Mouse (Mus musculus): ENCODE measurements at regions not wholly inside any gene's neighbourhood (a gene's known extent, or its start where the extent isn't known, plus 50 kb on each side); places are given as distances from the start of the nearest gene placed in this dataset.
"Not testable (repeated sequence)": the region's sequence is repeated elsewhere in the genome, so short reads cannot be mapped to it uniquely, and the experiment has no call there.

DNA sequence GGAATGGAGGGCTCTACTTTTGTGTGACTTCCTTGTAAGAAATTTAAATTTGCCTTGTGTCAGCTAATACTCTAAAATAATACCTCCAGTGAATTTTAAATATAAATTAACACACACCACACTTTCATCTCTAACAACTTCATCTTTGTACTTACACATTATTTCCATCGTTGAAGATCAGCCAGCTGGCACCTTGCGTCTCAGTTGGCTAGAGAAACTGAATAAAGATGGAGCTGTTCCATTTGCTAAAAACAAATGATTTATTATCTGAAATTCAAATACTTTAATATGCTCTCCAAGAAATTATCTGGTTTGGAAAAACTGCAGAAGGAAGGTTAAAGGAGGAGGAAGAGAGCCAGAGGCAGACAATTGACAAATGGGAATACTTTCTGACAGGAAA, 122.0 kb upstream of the Gm11096 start:
- no peak for DNase-seq (ENCODE audit: low spot score)

- DNase-seq (ENCODE audit: low spot score), result no peak
These were observed 124.9 kb upstream of the Gm11096 start for GRCm38 (mm10) chr17:81316655-81317054.

GRCm38 (mm10) chr17:81305880-81306279, 135.7 kb upstream of the Gm11096 start:
- no peak for DNase-seq (ENCODE audit: low spot score)

DNA sequence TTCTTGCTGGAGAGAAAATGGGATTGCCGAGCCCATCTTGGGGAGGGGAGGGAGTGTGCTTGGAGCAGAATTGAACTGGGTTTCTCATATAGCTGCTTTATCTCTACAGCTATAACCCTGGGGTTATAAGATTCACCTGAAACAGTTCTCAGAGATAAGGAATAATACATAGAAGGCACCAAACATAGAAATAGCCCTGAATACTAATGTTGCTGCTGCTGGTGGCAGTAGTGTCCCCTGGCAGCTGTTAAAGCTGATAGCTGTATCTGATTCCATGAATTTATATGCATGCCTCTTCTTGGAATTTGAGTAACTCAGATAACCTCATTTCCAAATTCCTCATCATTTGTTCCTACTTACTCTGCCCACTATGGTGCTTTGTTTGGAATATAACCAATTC, 137.0 kb upstream of the Gm11096 start:
- DNase-seq (ENCODE audit: low spot score), result no peak

GRCm38 (mm10) chr17:81302490-81302889, 139.1 kb upstream of the Gm11096 start:
- no peak for DNase-seq (ENCODE audit: low spot score)

DNA sequence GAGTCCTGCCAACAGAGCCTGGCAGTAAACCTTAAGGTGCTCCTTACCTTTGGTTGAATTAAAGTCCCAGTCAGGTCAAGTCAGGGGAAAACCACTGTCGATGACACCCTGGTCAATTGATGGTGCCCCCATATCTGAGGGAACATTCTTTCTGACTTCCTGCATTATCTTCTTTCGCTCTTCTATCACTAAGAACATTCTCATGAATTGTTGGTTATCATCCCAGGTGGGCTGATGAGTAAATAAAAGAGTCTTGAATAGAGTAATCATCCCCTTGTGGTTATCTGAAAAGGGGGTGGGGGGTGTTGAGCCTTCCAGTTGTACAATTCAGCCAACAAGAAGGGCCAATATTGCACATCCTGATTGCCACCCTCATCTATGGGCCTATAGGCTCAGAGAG, 149.7 kb upstream of the Gm11096 start:
- DNase-seq (ENCODE audit: low spot score), result no peak

- DNase-seq (ENCODE audit: low spot score), result no peak
These were observed 159.0 kb upstream of the Gm11096 start for GRCm38 (mm10) chr17:81282543-81282942.

DNA sequence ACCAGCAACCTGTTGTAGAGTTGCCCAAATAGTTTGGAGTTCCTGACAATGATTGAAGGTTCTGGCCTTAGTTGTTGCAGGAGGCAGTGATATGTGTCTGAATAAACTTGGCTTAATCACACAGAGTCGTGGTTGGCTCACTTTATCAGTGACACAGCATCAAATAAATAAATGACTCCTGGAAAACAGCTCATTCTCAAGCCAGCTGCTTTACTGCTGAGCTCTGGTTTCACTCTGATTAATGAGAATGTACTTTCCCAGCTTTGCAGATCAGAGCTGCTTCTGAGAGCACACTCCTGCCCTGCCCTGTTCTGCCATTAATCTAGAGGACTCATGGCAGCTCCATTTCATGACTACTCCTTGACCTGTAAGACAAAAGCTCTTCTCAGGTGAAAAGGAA, 171.3 kb upstream of the Gm11096 start:
- no peak for DNase-seq (ENCODE audit: low spot score)

- DNase-seq (ENCODE audit: low spot score), result no peak
These were observed 179.6 kb upstream of the Gm11096 start for GRCm38 (mm10) chr17:81261957-81262356.

GRCm38 (mm10) chr17:81260036-81260435, 181.5 kb upstream of the Gm11096 start:
- no peak for DNase-seq (ENCODE audit: low spot score)

- no peak for DNase-seq (ENCODE audit: low spot score)
These were observed 185.5 kb upstream of the Gm11096 start for GRCm38 (mm10) chr17:81256106-81256505.

DNA sequence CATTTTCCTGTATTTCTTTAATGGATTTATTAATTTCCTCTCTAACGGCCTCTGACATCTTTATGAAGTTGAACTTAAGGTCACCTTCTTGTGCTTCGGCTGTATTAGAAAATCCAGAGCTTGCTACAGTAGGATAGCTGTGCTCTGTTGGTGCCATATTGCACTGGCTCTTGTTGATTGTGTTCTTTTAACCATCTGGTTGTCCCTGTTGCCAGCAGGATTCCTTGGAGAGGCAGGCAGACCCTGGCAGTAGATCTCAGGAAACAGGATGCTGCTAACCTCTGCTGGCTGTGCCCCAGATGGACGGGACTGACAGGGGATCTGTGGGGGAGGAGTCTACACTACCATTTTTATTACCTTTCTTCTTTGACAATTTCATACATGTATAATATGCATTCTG, 185.9 kb upstream of the Thumpd2 start:
- no peak for DNase-seq (ENCODE audit: low spot score)

GRCm38 (mm10) chr17:81246156-81246555, 181.3 kb upstream of the Thumpd2 start:
- peak; percentile 3 for DNase-seq (ENCODE audit: low spot score)

GRCm38 (mm10) chr17:81231771-81232170, 166.9 kb upstream of the Thumpd2 start:
- not testable (repeated sequence) for DNase-seq (ENCODE audit: low spot score)

- no peak for DNase-seq (ENCODE audit: low spot score)
These were observed 160.4 kb upstream of the Thumpd2 start for GRCm38 (mm10) chr17:81225281-81225680.

DNA sequence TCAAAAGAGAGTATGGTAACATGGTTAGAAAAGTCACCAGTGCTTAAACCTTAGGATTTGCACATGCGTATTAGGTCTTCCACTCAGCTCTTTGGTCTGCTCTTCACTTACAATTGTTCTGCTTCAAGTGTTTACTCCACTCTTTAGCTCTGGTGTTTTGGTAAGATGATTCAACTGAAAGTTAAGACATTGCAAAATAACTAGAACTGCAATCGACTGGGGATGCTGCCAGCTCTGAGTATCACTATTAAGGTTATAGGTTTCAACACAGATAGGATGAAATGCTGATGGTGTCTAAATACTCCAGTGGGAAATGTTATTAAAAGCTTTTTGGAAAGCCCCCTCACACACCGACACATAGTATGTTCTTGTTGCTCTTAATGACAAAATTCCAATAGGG, 156.6 kb upstream of the Thumpd2 start:
- DNase-seq (ENCODE audit: low spot score), result peak; percentile 72

- DNase-seq (ENCODE audit: low spot score), result no peak
These were observed 150.0 kb upstream of the Thumpd2 start for GRCm38 (mm10) chr17:81214844-81215243.

DNA sequence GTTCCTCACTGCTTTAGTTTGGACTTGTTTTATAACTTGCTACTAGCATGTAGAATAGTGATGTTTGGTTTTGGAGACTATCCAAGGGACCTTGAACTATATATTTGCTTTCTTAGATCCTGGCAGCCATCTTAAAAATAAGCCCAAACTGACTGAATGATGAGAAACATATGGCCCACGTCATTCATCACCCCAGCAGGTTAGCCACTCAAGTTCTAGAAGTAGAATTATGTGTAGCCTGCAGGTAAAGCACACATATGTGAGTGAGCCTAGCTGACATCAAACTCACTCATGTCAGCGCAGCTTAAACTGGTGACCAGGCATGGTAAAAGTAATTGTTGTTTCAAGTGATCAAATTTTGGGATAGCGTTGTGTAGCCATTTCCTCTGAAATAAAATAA, 147.2 kb upstream of the Thumpd2 start:
- DNase-seq (ENCODE audit: low spot score), result no peak

DNA sequence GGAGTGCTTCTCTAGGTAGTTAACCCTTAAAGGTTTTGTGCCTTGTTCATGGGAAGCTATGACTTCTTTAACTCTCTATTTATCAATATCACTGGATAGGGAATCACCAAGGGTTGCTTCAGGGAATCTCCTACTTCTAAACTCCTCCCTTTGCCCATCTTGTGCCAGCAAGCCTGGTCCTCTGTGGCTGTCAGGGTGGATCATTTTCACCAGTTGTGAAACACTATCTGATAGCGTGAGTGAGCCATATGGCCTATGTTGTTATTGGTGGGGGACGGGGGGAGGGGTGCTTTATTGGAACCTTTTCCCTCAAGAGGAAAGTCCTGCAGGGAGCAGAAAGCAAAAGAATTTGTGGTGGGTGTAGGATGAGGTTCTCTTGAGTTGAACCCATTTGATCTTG, 145.5 kb upstream of the Thumpd2 start:
- DNase-seq (ENCODE audit: low spot score), result no peak

- DNase-seq (ENCODE audit: low spot score), result no peak
These were observed 144.4 kb upstream of the Thumpd2 start for GRCm38 (mm10) chr17:81209323-81209722.

- no peak for DNase-seq (ENCODE audit: low spot score)
These were observed 136.2 kb upstream of the Thumpd2 start for GRCm38 (mm10) chr17:81201052-81201451.

GRCm38 (mm10) chr17:81194006-81194405, 129.1 kb upstream of the Thumpd2 start:
- no peak for DNase-seq (ENCODE audit: low spot score)

DNA sequence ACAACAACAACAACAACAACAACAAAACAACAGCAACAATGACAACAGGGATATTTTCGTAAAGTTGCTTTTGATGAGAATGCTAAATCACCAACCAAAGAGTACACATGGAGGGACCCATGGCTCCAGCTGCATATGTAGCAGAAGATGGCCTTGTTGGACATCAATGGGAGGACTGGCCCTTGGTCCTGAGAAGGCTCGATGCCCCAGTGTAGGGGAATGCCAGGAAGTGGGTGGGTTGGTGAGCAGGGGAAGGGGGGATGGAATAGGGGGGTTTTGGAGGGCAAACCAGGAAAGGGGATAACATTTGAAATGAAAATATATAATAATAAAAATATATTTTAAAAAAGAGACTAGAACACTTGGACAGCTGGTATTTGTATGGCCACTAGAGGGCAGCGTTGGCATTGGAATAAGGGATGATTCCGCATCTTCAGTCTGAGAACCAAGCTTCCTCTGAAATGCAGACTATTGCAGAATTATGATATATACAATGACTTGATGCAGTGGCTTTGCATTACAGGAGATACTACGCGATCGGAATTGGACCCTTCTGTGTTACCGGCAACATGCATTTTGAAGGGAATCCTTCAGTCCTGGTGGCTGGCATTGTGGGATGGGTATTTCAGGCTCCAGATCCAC, 128.5 kb upstream of the Thumpd2 start:
- peak; percentile 79 for DNase-seq (ENCODE audit: low spot score)

GRCm38 (mm10) chr17:81189996-81190395, 125.1 kb upstream of the Thumpd2 start:
- DNase-seq (ENCODE audit: low spot score), result peak; percentile 40

DNA sequence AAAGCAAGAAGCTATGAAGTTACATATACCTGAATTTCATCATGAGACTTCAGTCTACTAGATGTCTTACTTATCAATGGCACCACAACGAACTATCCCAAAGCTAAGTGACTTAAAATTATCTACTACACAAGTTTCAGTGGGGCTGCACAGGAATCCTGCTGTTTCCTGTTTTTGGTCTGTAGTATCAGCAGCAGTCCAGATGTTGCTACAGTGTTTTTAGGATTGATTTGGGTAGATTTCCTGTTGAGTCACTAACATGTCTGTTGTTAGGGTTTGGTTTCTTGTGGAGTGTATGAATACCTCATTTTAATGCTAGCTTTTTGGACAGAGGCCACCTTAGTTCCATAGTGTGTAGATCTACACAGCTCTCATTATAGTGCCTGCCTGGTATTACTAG, 120.8 kb upstream of the Thumpd2 start:
- DNase-seq (ENCODE audit: low spot score), result no peak

All from adipocyte (in vitro differentiated cells).